Mouse (Mus musculus): ENCODE measurements at regions not wholly inside any gene's neighbourhood (a gene's known extent, or its start where the extent isn't known, plus 50 kb on each side); places are given as distances from the start of the nearest gene placed in this dataset.

DNA sequence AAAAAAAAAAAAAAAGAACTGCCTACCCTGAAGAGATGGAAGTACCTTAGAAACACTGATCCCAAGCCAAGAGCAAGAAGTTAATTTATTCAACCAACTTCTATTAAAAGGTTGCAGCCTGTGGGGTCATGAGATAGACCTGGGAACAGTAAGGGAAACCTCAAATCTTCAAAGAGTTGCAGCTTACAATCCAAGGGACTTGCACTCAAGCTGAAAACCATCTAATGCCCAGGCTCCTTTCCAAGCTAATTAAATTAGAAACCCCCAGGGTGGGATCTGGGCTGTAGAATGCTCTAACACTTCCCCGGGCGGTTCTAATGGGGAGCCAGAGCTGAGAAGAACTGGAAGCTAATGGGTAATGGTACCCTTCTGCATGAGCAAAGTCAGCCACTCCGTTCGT, 278.0 kb downstream of the Hlx start:
- DNase-seq = no peak

DNA sequence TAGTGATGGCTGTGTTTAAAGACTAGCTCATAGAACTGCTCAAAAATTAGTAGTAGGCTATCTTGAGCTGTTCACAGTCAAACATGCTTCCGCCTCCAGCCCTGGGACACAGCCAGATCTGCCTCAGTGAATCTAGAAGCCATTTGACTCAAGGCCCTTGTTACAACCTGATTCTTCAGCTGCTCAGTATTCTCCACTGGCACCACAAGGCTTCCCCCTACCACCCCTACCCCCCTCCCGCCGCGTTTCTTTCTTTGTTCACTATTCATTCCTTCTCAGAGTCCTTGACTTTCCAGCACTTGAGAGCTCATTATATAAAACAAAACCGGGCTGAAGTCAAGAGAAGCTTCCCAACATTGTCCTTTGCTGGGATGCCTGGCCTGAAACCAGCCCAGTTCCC, 278.7 kb downstream of the Hlx start:
- no peak for DNase-seq

DNA sequence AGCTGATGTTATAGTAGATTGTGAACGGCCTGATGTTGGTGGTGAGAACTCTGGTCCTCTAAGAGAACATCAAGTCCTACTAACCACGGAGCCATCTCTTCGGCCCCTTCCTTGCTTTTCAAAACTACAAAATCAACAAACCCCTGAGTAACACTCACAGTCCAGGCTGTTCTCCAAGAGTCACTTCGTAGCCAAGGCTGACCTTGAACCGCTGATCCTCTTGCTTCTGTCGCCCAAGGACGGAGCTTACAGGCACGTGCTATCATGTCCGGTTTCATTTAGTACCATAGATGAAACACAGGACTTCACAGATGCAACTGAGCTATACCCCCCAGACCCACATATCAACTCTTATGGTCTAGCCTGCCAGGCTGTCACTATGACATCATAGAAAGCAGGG, 279.4 kb downstream of the Hlx start:
- no peak for DNase-seq

DNA sequence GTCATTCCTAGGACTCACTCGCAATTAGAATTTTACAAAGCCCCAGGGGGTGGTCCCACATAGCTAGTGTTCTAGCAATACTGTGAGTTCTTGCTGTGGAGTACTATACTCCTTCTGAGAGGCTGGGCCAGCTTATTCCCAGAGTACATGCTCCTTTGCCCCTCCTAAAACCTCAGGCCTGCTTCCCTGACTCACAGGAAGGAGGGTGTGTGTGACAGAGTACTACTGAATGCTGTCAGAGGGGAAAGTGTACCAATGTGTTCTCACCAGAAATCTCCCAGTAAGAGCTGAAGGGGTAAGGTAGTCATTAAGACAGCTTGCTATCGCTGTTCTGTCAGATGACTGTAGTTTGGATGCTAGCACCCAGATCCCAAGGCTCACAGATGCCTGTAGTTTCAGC, 280.7 kb downstream of the Hlx start:
- DNase-seq = no peak

DNA sequence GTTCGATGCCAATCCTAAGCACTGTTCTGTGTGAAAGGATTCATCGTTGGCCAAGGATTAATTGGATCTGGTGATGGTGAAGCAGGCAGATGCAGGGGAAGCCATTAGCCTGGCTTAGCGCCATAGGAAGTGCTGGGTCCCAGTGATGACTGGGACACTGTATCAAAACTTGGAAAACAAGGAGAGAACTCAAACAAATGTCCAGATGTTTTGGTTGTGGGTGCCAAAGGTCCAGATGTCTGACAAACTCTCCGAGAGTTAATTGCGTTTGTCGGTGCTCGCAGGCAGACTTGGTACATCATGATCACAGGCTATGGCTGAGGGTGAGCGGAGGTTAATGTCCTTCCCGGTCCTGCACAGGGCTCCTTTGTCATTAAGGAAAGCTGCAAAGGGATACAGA, 283.4 kb downstream of the Hlx start:
- DNase-seq = no peak

DNA sequence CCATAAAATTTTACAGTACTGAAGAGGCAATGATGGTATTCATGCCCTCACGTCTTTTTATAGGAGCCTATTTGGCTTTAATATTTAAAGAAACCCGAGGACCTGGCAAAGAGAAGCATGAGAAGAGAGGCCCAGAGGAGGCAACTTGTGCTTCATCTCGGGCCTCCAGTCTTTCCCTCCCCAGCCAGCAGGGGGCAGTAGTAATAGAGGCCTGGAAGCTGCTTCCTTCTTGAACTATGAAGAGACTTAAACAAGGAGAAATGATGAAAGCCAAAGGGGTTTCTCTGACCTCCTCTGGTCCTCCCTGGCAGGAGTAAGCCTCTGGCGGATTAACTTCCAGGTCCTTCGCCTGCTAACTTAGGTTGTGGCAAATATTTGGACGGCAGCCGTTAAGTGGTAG, 284.5 kb downstream of the Hlx start:
- DNase-seq = peak; percentile 67 to 73

DNA sequence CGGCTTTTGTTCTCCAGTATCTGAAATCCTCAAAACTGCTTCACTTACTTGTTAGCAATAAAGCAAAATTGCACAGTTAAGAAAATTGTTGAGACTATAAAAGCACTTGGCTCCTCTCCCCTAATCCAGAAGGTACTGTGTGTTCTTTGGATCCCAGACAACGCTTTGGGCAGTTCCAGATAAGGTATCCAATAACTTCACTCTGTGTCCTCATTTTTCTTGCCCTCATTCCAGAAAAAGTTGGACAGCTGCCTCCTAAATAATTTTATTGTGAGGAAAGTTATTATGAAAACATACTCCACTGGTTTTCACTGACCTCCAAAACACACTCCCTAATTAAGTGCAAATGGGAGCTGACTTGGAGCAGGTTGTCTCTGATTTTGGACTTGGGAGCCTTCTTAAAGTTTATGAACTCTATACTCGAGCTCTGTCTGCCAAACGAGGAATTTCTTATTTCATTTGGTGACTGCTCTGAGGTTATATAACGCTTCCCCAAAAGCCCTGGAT, 285.2 kb downstream of the Hlx start:
- DNase-seq = no peak

DNA sequence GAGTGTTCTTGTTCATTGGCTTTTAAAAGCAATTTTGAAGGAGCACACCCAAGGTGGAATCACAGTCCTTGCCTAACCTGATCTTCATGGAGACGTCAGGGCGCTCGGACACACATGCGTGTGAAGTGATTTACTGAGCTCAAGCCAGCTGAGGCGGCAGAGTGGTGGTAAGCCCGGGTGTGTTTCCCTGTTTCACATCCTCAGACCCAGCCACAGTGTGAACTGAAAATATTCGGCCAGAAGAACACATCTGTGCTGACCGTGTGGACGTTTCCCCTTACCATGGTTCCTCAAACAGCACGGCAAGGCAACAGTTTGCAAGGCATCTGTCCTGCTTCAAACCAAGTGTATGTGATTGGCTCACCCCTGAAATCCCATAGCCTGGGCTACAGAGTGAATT, 288.2 kb downstream of the Hlx start:
- no peak for DNase-seq

DNA sequence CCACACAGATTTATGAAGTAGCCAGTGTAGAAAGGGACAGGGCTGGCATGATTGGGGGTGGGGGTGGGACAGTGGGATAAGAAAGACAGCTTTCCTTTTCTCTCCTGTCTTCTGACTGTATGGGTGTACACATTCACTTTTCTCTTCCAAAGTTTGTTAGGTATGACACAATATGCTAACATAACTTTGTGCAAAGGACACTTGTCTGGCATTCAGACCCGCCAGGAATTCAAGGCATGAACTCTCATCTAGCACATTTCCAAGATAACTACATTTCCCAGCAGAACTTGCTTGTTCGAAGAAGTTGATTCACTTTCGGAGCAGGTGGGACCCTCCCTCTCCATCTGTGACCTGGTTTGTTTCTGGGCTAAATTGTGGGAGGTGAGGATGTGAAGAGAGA, 289.7 kb downstream of the Hlx start:
- DNase-seq = no peak

DNA sequence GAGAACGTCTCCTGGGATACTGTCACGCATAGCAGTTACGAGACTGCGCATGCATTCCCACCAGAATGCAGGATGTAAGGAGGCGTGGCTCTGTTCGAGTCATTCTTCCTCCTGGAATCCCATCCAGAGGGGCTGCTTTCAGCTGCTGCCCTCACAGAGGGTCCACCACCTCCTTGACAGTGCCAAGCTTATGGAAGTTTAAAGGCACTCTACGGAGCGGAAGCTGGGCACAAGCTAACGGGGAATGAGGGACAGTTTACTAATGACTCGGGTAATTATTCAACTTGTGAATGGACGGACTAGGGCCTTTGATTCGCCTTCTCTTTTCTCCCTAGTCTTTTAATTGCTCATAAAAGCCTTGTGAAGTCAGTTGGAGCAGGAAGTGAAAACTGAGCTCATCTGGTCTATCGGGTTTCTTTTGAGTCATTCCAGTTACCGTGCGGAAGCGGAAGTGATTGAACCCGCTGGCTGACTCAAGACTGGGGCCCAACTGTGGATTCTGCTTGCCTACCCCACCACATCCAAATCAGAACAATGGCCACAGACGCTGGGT, 291.3 kb downstream of the Hlx start:
- DNase-seq = peak; percentile 15 to 49

DNA sequence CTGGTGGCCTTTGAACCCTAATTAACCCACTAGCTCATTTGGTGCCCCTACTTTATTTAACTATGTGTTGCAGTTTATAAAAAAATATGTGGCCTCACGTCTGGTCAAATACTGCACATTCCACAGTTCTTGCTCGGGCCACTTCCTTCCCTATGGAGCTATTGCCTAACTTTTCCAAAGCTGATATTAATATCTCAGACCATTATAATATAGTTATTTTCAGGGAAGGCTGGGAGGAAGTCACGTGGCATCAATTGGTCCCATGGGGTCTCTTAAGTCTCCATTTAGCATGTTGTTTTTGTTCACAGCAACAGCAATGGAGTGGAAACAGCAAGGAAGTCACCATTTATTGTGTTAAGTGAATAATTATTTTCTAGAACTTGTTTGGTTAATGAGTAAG, 292.9 kb downstream of the Hlx start:
- DNase-seq = no peak

DNA sequence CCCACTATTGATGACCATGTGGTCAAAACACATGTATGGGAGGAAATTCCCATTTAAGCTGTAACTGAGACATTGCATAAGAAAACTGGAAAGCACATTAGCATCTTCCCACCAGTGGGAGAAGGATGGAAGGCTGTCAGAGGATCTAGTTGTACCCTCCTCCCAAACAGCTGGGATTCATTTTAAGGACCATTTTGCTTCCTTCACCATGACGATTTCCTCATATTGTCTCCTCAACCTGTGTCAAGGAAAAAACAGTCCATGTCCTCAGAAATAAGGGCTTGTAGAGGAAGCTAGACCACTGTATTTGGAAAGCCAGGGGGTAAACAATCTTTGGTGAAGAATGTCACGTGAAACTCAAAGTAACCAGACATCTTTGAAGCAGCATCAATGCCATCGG, 296.0 kb downstream of the Hlx start:
- DNase-seq = no peak

DNA sequence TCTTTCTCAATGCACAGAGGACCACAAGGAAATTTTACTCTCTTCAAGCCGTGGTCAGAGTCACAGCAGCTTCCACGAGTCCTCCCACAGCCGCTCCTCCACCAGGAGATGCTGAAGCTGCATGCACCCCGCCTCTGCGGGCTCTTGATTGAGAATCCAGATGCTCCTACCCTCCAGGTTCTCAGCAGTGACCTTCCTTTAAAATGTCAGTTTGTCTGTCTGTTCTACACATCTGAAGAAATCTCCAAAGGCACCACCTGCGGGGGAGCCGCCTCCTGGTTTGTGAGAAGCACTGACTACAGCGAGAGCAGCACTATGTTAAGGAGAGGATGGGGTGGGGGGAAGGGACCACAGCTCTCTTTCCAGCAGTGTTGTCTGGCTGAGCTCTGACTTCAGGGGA, 303.8 kb downstream of the Hlx start:
- no peak for DNase-seq

DNA sequence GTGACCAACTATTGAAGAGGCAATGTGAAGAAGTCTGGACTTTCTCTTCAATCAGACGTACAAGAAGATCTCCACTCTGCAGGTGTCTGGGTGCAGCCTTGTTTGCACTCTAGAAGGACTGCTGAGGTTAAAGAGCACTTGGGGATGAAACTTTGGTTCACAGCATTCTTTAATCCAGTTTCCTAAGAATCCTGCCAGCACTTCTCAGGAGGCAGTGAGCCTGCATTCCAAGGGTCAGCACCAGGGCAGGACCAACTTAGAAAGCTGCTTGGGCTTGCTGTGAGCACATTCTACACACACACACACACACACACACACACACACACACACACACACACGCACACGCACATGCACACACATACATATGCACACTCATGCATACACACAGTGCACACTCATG, 304.4 kb downstream of the Hlx start:
- no peak for DNase-seq

DNA sequence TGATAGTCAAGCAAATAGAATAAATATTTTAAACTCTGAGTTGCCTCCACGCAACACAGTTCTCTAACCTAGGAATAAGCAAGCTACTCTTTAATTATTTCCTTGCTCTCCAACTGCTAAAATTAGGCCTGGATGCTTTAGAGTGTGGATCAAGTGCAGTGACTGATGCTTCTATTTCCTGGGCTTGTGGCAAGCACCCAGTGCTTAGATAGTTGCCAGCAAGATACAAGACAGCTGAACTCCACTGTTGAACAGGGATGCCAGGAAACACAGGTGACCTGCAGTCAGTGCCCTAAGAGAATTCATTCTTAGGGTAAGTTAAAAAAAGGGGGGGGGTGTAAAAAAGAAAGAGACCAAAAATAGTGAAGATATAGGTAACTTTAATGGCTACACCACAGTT, 306.7 kb downstream of the Hlx start:
- DNase-seq = no peak

DNA sequence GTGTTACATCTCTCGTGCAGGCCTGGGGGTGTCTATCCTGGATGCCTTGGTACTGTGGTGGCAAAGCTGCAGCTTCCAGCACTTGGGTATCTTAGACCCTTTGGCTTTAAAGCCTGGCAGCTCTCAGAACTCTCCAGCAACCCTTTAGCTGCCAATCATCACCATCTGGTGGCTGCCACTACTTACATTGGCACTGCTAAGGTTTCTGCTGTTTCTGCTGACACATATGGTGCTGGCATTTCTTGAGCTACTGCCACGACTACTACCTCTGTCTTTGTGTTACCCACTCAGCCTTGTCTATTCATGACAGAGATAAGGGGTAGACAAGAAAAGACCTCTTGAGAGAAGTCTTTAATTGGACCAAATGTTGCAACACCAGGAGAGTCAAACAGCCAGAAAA, 308.4 kb downstream of the Hlx start:
- no peak for DNase-seq

DNA sequence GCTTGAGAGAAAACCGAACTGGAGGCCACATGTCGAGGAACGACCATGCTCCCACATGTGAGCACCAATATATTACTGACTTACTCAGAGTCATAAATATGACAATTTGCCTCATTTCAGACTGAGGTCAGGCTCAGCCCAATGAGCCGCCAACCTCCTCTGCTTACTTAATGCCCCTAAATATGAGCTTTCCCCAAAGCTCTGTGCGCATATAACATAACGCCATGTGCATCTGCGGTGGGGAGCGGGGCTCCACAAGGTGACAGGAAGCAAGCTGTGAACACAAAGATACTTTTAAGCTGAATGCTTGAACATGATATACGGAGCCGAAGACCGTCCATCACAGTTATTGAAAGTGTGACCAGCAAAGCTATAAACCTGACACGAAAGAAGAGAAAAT, 319.8 kb downstream of the Hlx start:
- DNase-seq = peak; percentile 41 to 61

DNA sequence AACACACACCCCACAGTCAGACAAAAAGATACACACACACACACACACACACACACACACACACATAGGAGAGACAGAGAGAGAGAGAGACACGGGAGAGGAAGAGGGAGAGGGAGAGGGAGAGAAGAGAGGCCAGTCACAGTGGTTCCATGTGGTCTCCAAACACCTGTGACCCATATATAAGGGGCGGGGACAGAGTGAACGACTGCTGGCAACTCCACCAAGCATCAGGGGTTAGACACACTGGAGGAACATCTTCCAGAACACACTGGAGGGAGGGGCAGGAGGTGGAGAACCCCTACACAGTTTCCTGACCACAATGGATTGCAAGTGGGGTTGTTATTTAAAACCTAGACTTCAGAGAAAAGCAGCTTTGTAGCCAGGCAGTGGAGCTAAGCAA, 321.4 kb downstream of the Hlx start:
- peak; percentile 51 to 81 for DNase-seq

DNA sequence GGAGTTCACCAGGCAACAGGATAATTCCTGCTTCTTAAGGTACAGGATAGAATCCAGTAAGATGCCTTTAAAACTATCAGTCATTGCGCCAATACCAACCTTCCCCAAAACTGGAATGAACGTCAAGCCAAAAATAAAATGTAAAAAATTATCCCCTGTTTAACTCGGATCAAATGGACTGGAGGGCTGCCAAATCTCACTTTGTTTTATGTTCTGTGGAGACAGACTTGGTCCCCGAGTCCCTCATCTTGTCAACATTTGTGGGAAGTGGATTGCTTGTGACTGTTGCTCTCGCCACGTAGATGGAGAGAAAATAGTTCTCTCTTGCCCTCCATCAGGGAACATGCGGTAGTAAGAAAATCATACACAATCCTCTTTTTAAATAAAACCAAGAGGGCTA, 322.4 kb downstream of the Hlx start:
- no peak for DNase-seq

DNA sequence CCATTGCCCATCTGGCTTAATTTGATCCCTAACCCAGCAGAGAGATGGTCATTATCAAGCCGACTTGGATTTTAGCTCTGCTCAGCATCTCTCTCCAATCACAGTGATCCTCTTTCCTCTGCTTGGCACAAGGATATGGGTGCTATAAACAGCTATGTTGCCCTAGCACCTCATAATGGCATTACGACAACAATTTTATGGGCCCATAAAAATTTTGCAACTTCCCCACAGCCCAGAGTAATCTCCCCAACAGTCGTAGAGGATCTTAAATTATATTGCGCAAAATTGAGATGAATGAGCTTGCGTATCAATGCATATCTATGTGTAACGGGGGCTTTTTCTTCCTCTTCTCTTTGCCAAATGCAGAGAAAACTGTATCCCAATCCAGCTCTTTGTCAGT, 329.4 kb downstream of the Hlx start:
- no peak for DNase-seq

DNA sequence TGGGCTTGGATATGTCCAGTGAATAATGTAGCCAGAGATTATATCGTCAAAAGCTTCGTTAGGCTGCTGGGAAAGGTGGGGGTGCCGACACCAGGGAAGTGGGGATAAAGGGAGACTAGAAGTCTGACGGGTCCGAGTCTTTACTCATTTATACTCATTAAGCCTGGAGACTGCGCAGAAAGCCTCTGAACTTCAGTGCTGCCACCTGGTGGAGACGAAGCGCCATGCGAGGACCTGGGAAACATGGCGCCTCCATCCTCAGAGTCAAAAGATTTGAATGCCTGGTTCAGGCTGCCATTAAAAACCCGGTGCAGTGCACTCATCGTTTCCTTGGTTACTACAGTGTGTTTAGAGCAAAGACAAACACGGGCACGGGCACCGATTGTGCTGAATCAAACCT, 337.2 kb downstream of the Hlx start:
- DNase-seq = peak; percentile 56 to 64

DNA sequence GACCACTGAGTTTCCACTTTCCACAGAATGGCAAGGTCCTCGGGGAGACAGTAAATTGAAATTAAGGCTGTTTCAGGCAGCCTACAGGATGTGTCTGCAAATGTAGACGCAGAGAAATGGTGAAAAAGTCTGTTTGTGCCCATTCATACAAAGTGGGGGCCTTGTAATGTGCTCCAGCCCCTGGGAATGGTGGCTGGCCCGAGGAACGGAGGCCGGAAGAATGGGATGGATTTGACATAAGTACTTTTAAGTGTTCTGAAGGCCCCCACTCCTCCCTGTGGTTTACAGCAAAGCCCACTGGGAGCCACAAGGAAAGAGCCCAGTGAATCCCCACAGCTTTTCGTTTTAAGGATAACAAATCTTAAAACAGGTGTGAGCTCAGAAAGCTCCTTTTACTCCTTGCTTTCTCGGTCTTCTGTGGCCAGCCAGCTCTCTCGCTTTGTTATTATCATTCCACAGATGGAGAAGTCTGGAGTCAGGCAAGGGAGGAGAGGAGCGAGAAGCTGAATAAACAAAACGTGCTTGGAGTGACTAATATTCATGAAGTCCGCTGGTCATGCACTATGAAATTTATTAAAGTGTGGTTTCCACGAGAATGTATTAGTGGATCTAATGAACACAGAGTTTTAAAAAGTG, 337.7 kb downstream of the Hlx start:
- DNase-seq = no peak

DNA sequence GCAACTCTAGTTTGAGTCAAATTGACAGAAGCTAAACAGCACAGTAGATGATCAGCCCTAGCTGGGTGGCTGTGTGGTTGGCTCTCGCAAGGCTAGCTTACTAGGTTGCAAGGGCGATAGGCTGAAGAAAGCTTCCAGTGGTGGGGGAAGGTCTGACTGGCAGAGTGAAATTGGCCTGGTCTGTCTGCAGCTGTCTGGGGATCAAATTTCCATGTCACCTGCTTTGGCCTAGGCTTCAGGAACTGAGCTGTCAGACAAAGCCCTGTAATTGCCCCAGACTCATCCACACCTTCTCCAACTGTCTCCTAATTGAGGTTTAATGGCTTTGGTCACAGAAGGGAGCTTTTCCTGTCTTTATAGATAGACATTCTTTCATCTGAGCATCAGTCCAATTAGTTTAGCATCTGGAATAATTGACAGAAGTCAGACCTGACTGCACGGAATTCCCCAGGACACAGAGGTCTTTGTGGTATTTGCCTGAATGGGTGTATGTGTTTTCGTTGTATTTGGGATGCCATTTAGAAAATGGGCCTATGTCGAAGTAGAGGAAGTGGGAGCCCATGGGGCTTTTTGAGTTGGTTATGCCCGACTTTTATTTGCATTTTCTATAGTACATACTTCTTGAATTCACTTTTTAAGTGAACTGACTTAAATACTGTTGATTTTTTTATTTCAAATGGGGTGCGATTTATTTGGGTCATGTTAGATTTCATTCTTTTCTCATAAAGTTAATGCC, 348.2 kb downstream of the Hlx start:
- no peak for DNase-seq

DNA sequence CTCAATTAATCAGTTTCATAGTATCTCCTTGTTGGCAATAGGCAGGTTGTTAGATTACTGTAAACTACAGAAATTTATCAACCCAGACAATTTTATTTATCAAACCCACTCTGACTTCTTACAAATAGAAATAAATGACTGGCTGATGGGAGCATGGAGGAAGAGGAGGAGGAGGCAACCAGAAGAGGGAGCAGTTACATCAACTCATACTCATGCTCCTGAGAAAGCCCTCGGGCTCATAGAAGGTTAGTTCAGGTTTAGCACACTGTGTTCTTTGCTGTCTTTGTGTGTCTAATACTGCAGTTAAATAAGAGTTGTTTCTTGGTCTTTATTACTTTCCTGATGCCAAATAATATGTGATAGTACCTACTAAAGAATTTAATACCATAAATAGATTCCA, 344.6 kb upstream of the 1700056E22Rik start:
- DNase-seq = no peak

DNA sequence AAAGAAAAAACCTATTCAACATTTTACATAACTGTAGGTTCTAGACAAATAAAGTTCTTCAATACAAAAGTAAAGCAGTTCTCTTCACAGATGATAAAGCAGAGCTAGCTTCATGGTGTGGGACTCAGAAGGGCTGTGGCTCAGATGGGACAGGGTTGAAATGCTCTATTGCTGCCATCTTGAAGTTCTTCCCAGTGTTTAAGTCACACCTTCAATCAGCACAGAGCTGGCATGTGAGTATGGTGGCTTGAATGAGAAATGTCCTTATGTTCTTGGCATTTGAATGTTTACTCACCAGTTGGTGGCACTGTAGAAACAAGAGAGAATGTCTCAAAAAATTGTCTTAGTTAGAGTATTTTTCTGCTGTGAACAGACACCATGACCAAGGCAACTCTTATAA, 330.9 kb upstream of the 1700056E22Rik start:
- no peak for DNase-seq

Measured in thymus, postnatal 36 days (tissue).